Mouse (Mus musculus) liver, postnatal 0 days (tissue): ENCODE measurements at regions not wholly inside any gene's neighbourhood (a gene's known extent, or its start where the extent isn't known, plus 50 kb on each side); places are given as distances from the start of the nearest gene placed in this dataset.

ENCODE experiments used
- ATAC-seq: fragments of 200-750 bp; cut with Nextera tagmentation; 2 replicates; pipeline ENCODE4 v1.8.0; 2017; ENCODE audit warnings: mild to moderate bottlenecking, moderate library complexity
- DNase-seq: peaks from one replicate; pipeline ENCODE4 v3.0.0-alpha.2; 2016
- H3K27ac ChIP-seq: fragments of 300-500 bp; sonication (generic); 2 replicates; pipeline ENCODE4 v1.5.1; 2014; ENCODE audit warnings: antibody characterized with exemption, moderate library complexity, mild to moderate bottlenecking, low read depth
- H3K27me3 ChIP-seq: fragments of 300-500 bp; sonication (generic); 2 replicates; pipeline ENCODE4 v1.6.1; 2014; ENCODE audit warnings: low read length, control low read depth, mixed read lengths; ENCODE audit not compliant: insufficient read depth
- H3K36me3 ChIP-seq: fragments of 300-500 bp; sonication (generic); replicated peaks from 2 replicates; pipeline ENCODE4 v1.6.1; 2014; ENCODE audit warnings: mild to moderate bottlenecking, control low read depth, low read length, moderate library complexity, mixed read lengths; ENCODE audit not compliant: insufficient read depth
- H3K4me1 ChIP-seq: fragments of 300-500 bp; sonication (generic); 2 replicates; pipeline ENCODE4 v1.6.1; 2014; ENCODE audit warnings: antibody characterized with exemption, mild to moderate bottlenecking, control low read depth; ENCODE audit not compliant: insufficient read depth
- H3K4me2 ChIP-seq: fragments of 300-500 bp; sonication (generic); 2 replicates; pipeline ENCODE4 v1.6.1; 2014; ENCODE audit warnings: low read depth, mild to moderate bottlenecking, low read length, moderate library complexity, mixed read lengths
- H3K4me3 ChIP-seq: fragments of 300-500 bp; sonication (generic); 2 replicates; pipeline ENCODE4 v1.5.1; 2014; ENCODE audit warnings: low read depth, low read length
- H3K9ac ChIP-seq: fragments of 300-500 bp; sonication (generic); replicated peaks from 2 replicates; pipeline ENCODE4 v1.6.1; 2014; ENCODE audit warnings: mild to moderate bottlenecking, moderate library complexity
- H3K9me3 ChIP-seq: fragments of 300-500 bp; sonication (generic); 2 replicates; pipeline ENCODE4 v1.6.1; 2016; ENCODE audit warnings: mild to moderate bottlenecking, control low read depth, low read length, mixed read lengths
- CTCF ChIP-seq: sonication (generic); IDR thresholded peaks from 2 replicates; pipeline ENCODE4 v1.5.1; 2016; ENCODE audit warnings: antibody characterized with exemption, low read depth
- EP300 ChIP-seq: IDR thresholded peaks from 2 replicates; pipeline ENCODE4 v1.6.1; 2016; ENCODE audit warnings: antibody characterized with exemption, low read depth, mild to moderate bottlenecking
- WGBS: fragments of 180-500 bp; shearing (Covaris S2); extraction: QIAGEN DNeasy Blood & Tissue Kit; methylation state at CpG from one replicate; pipeline ENCODE4 v1.1.7; 2014; ENCODE audit not compliant: insufficient replicate concordance; 5-methylcytosine and 5-hydroxymethylcytosine counted together

GRCm38 (mm10) chr3:34572081-34572480 is 78.1 kb upstream of the Sox2 start:
- ATAC-seq, result no peak
- no peak overlapping the region for H3K4me3 ChIP-seq
- H3K9ac ChIP-seq, result no peak overlapping the region
- TF ChIP-seq CTCF (no peak), EP300 (no peak)
- no peak overlapping the region for H3K27ac ChIP-seq
- no peaks in the 10 kb centered on the region for H3K4me1 ChIP-seq
- WGBS, result 82% methylated on average over 6 of the region's 6 CpGs
- no peak overlapping the region for H3K4me2 ChIP-seq
- H3K36me3 ChIP-seq, result no peaks in the 10 kb centered on the region
- H3K27me3 ChIP-seq, result no peaks in the 10 kb centered on the region
- DNase-seq, result no peak
- no peaks in the 10 kb centered on the region for H3K9me3 ChIP-seq

- no peak overlapping the region for H3K9ac ChIP-seq
- WGBS, result 78% methylated on average over 9 of the region's 9 CpGs
- ATAC-seq, result no peak
Measured at GRCm38 (mm10) chr3:34571630-34572029, 78.6 kb upstream of the Sox2 start.

GRCm38 (mm10) chr3:34569998-34570397 is 80.2 kb upstream of the Sox2 start:
- 85% methylated on average over 10 of the region's 10 CpGs for WGBS
- ATAC-seq (no peak), DNase-seq (no peak)
- H3K4me2 ChIP-seq, result no peak overlapping the region
- no peaks in the 10 kb centered on the region for H3K36me3 ChIP-seq
- H3K4me1 ChIP-seq, result no peaks in the 10 kb centered on the region
- H3K27me3 ChIP-seq, result no peaks in the 10 kb centered on the region
- TF ChIP-seq EP300 (no peak), CTCF (no peak)
- H3K4me3 ChIP-seq, result no peak overlapping the region
- no peak overlapping the region for H3K9ac ChIP-seq
- no peak overlapping the region for H3K27ac ChIP-seq
- H3K9me3 ChIP-seq, result no peaks in the 10 kb centered on the region

More at GRCm38 (mm10) chr3:34571630-34572029, 78.6 kb upstream of the Sox2 start:
- no peak for DNase-seq
- H3K4me3 ChIP-seq, result no peak overlapping the region
- H3K27me3 ChIP-seq, result no peaks in the 10 kb centered on the region
- no peak overlapping the region for H3K4me2 ChIP-seq
- no peak for TF ChIP-seq CTCF
- no peak for TF ChIP-seq EP300
- H3K9me3 ChIP-seq, result no peaks in the 10 kb centered on the region
- H3K27ac ChIP-seq, result no peak overlapping the region
- H3K4me1 ChIP-seq, result no peaks in the 10 kb centered on the region
- no peaks in the 10 kb centered on the region for H3K36me3 ChIP-seq

GRCm38 (mm10) chr3:34568086-34568650 is 82.0 kb upstream of the Sox2 start:
- WGBS, result 65% methylated on average over 6 of the region's 6 CpGs
- no peak overlapping the region for H3K4me3 ChIP-seq
- H3K9me3 ChIP-seq, result no peaks in the 10 kb centered on the region
- H3K36me3 ChIP-seq, result no peaks in the 10 kb centered on the region
- H3K4me1 ChIP-seq, result no peaks in the 10 kb centered on the region
- TF ChIP-seq CTCF (no peak), EP300 (no peak)
- no peak overlapping the region for H3K9ac ChIP-seq
- no peak overlapping the region for H3K27ac ChIP-seq
- H3K4me2 ChIP-seq, result no peak overlapping the region
- no peaks in the 10 kb centered on the region for H3K27me3 ChIP-seq
- DNase-seq (no peak), ATAC-seq (no peak)

- Histone ChIP-seq H3K27ac (no peak overlapping the region), H3K4me3 (no peak overlapping the region), H3K9ac (no peak overlapping the region), H3K4me1 (no peaks in the 10 kb centered on the region), H3K9me3 (no peaks in the 10 kb centered on the region), H3K4me2 (no peak overlapping the region), H3K36me3 (no peaks in the 10 kb centered on the region), H3K27me3 (no peaks in the 10 kb centered on the region)
- WGBS, result 38% methylated on average over 4 of the region's 4 CpGs
- TF ChIP-seq EP300 (no peak), CTCF (no peak)
- DNase-seq (no peak), ATAC-seq (no peak)
Measured at GRCm38 (mm10) chr3:34565386-34565785, 84.8 kb upstream of the Sox2 start.

GRCm38 (mm10) chr3:34562893-34563292 is 87.3 kb upstream of the Sox2 start:
- DNase-seq, result no peak
- no peaks in the 10 kb centered on the region for H3K4me1 ChIP-seq
- WGBS, result 68% methylated on average over 8 of the region's 8 CpGs
- ATAC-seq, result no peak
- H3K4me2 ChIP-seq, result no peak overlapping the region
- no peak for TF ChIP-seq CTCF
- TF ChIP-seq EP300, result no peak
- H3K27ac ChIP-seq, result no peak overlapping the region
- H3K36me3 ChIP-seq, result no peaks in the 10 kb centered on the region
- no peaks in the 10 kb centered on the region for H3K9me3 ChIP-seq
- no peak overlapping the region for H3K9ac ChIP-seq
- no peak overlapping the region for H3K4me3 ChIP-seq
- H3K27me3 ChIP-seq, result no peaks in the 10 kb centered on the region

GRCm38 (mm10) chr3:34561709-34562108 is 88.5 kb upstream of the Sox2 start:
- no peak for ATAC-seq
- 69% methylated on average over 5 of the region's 5 CpGs for WGBS
- TF ChIP-seq CTCF (no peak), EP300 (no peak)

More at GRCm38 (mm10) chr3:34561709-34562108, 88.5 kb upstream of the Sox2 start:
- Histone ChIP-seq H3K27me3 (no peaks in the 10 kb centered on the region), H3K4me3 (no peak overlapping the region), H3K4me1 (no peaks in the 10 kb centered on the region), H3K27ac (no peak overlapping the region), H3K4me2 (no peak overlapping the region), H3K9me3 (no peaks in the 10 kb centered on the region), H3K9ac (no peak overlapping the region), H3K36me3 (no peaks in the 10 kb centered on the region)
- DNase-seq, result no peak
